Mouse (Mus musculus): ENCODE results near the gene Fbxl15.

DNA sequence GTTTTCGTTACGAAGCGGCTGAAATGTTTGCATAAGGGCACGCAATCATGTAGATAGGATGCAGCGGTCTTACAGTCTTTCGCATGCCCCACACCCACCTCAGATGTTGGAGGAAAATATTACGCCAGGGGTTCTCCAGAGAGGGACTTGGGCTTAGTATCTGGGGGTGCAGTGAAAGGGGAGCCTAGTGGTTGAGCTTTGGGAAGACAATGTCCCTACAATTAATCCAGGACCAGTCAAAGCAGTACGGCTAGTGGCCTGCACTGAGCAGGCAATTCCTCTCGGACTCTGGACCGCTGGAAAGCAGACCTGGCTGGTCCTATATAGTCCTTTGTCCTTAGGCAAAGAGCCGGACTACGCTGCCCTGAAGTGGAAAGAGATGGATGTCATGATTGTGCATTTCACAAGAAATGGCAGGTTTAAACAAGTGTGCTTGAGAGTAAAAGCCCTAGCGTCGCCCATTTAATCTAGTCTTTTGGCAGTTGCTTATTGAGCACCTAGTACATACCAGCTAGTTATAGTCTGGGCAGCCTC, 386 bp upstream of the Fbxl15 start:
- TF ChIP-seq POLR2A (IDR thresholded peaks at IDR 0.05; ENCODE audit: borderline replicate concordance, insufficient read depth, low read length) = no peak
- TF ChIP-seq CTCF (IDR thresholded peaks at IDR 0.05; ENCODE audit: borderline replicate concordance, insufficient read depth, low read depth, low read length) = no peak
